Comparison of ENCODE assay signal across 10 mouse cellular contexts in genomic region chr10:128587697-128588096, GRCm38 (mm10). TPM values are rescaled to one million over a fixed set of nuclear protein-coding genes. Genes with fewer than 3 reads are reported as not detected.
DNase-seq lines count a peak whose midpoint lies in the region; ATAC-seq lines count a peak whose summit lies in the region.
"Had no signal": no experiment of that assay in that cellular context is flagged by ENCODE, and none has a peak within 500 bp of the region (broad histone marks: within the 10 kb centered on the region; RNA-seq: fewer than 3 reads in every experiment).

No protein-coding gene starts in this region.

- peak overlapping the region; percentile 75 for H3K9ac ChIP-seq in lung, embryonic 16.5 days (ENCODE audit: low read length)
- H3K9ac ChIP-seq in liver, embryonic 11.5 days (ENCODE audit: low read depth, low read length), result no peak overlapping the region

- H3K9me3 ChIP-seq in lung, embryonic 16.5 days (ENCODE audit: control insufficient read depth, low read length), result no peaks in the 10 kb centered on the region
- H3K9me3 ChIP-seq in liver, embryonic 11.5 days (ENCODE audit: control insufficient read depth, low read length), result no peaks in the 10 kb centered on the region

- H3K36me3 ChIP-seq in lung, embryonic 16.5 days (ENCODE audit: control insufficient read depth, insufficient read depth, low read length), result no peaks in the 10 kb centered on the region; the same call in 1 of the 2 replicates
- no peaks in the 10 kb centered on the region for H3K36me3 ChIP-seq in liver, embryonic 11.5 days (ENCODE audit: control insufficient read depth, insufficient read depth, low read length)

- intact Hi-C loops in left cerebral cortex, postnatal 36 days (cut with DNase I), result no loop called here

- DNase-seq in lung, postnatal 4 days, result no peak
- peak; percentile 76 for DNase-seq in kidney, adult 18-20 months
- DNase-seq in liver, embryonic 11.5 days (ENCODE audit: low spot score), result no peak
- peak; percentile 31 for DNase-seq in thymus, postnatal 25 days
- no peak for DNase-seq in gastrocnemius, adult 18-20 months (ENCODE audit: low spot score)
- DNase-seq in left cerebral cortex, postnatal 36 days (ENCODE audit: low spot score in 2 of 2), result no peak
- DNase-seq in layer of hippocampus, postnatal 36 days, result no peak

- peak overlapping the region; percentile 96 for H3K27ac ChIP-seq in lung, embryonic 16.5 days (ENCODE audit: low read length)
- H3K27ac ChIP-seq in liver, embryonic 11.5 days (ENCODE audit: low read depth, low read length), result no peak overlapping the region

- peaks cover 24% of the 10 kb centered on the region for H3K4me1 ChIP-seq in lung, embryonic 16.5 days (replicated peaks; ENCODE audit: control insufficient read depth, insufficient read depth, low read length)
- peaks cover 8% of the 10 kb centered on the region for H3K4me1 ChIP-seq in liver, embryonic 11.5 days (replicated peaks; ENCODE audit: control insufficient read depth, insufficient read depth, low read length)

- no peak for ATAC-seq in lung, embryonic 16.5 days (ENCODE audit: low read depth)
- no peak for ATAC-seq in liver, embryonic 11.5 days (replicated peaks; ENCODE audit: low FRiP score)
- ATAC-seq: forebrain, embryonic 14.5 days had no signal

- peak overlapping the region; percentile 70 for H3K4me3 ChIP-seq in lung, embryonic 16.5 days (ENCODE audit: low read length)
- no peak overlapping the region for H3K4me3 ChIP-seq in liver, embryonic 11.5 days (ENCODE audit: low read depth, low read length)

- peaks cover 18% of the 10 kb centered on the region for H3K27me3 ChIP-seq in lung, embryonic 16.5 days (ENCODE audit: control insufficient read depth, insufficient read depth, low read depth, low read length)
- H3K27me3 ChIP-seq in liver, embryonic 11.5 days (replicated peaks; ENCODE audit: control insufficient read depth, insufficient read depth, low read length), result peaks cover 58% of the 10 kb centered on the region

- WGBS in lung, embryonic 16.5 days, result 26% methylated on average over 8 of the region's 8 CpGs
- 53% methylated on average over 8 of the region's 8 CpGs for WGBS in liver, embryonic 11.5 days

- peak overlapping the region; percentile 97 for H3K4me2 ChIP-seq in lung, embryonic 16.5 days (ENCODE audit: low read depth, low read length)
- peak overlapping the region; percentile 99 for H3K4me2 ChIP-seq in liver, embryonic 11.5 days
- H3K4me2 ChIP-seq: midbrain, embryonic 11.5 days had no signal

RNA-seq across cellular contexts. Expression of gene Erbb3, which starts 1.8 kb away (rescaled TPM):
- 26.9 and 27.6 TPM in 2 replicates for polyA plus RNA-seq in lung, embryonic 16.5 days (2015; fragmentation: Nextera tagmentation; extraction: Ambion mirVana)
- polyA plus RNA-seq in liver, embryonic 11.5 days (2014; fragmentation: Nextera tagmentation; extraction: Ambion mirVana), result 3.0 and 3.7 TPM in 2 replicates
- 1 to 10 TPM; 2.7 TPM for total RNA-seq in gastrocnemius, adult 18-20 months (2021)
- 1 to 10 TPM; 6.5 to 9.4 TPM for total RNA-seq in left cerebral cortex, postnatal 36 days (2021)
- 1 to 10 TPM; 7.8 to 8.0 TPM for total RNA-seq in layer of hippocampus, postnatal 36 days (2021)

RNA-seq across cellular contexts. Expression of gene Pa2g4, which starts 21.9 kb away (rescaled TPM):
- polyA plus RNA-seq in lung, embryonic 16.5 days (2015; fragmentation: Nextera tagmentation; extraction: Ambion mirVana), result 161 and 167 TPM in 2 replicates
- 384 and 397 TPM in 2 replicates for polyA plus RNA-seq in liver, embryonic 11.5 days (2014; fragmentation: Nextera tagmentation; extraction: Ambion mirVana)
- total RNA-seq in gastrocnemius, adult 18-20 months (2021), result 10 to 100 TPM; 35.4 to 37.6 TPM
- 10 to 100 TPM; 58.2 to 59.3 TPM for total RNA-seq in left cerebral cortex, postnatal 36 days (2021)
- 10 to 100 TPM; 61.9 to 66.9 TPM for total RNA-seq in layer of hippocampus, postnatal 36 days (2021)

RNA-seq across cellular contexts. Expression of gene Rpl41, which starts 38.6 kb away (rescaled TPM):
- 4,142 and 4,423 TPM in 2 replicates for polyA plus RNA-seq in lung, embryonic 16.5 days (2015; fragmentation: Nextera tagmentation; extraction: Ambion mirVana)
- polyA plus RNA-seq in liver, embryonic 11.5 days (2014; fragmentation: Nextera tagmentation; extraction: Ambion mirVana), result 3,476 and 3,859 TPM in 2 replicates
- total RNA-seq in gastrocnemius, adult 18-20 months (2021), result 1,000 to 10,000 TPM; 1,015 to 1,049 TPM
- total RNA-seq in left cerebral cortex, postnatal 36 days (2021), result 1,000 to 10,000 TPM; 1,491 to 1,683 TPM
- 1,000 to 10,000 TPM; 1,506 to 1,536 TPM for total RNA-seq in layer of hippocampus, postnatal 36 days (2021)

RNA-seq across cellular contexts. Expression of gene Rps26, which starts 38.9 kb away (rescaled TPM):
- 720 and 793 TPM in 2 replicates for polyA plus RNA-seq in lung, embryonic 16.5 days (2015; fragmentation: Nextera tagmentation; extraction: Ambion mirVana)
- 848 and 955 TPM in 2 replicates for polyA plus RNA-seq in liver, embryonic 11.5 days (2014; fragmentation: Nextera tagmentation; extraction: Ambion mirVana)
- 100 to 1,000 TPM; 345 to 363 TPM for total RNA-seq in gastrocnemius, adult 18-20 months (2021)
- 100 to 1,000 TPM; 245 to 252 TPM for total RNA-seq in left cerebral cortex, postnatal 36 days (2021)
- 100 to 1,000 TPM; 288 to 319 TPM for total RNA-seq in layer of hippocampus, postnatal 36 days (2021)

RNA-seq across cellular contexts. Expression of gene Zc3h10, which starts 40.1 kb away (rescaled TPM):
- 10.9 and 11.9 TPM in 2 replicates for polyA plus RNA-seq in lung, embryonic 16.5 days (2015; fragmentation: Nextera tagmentation; extraction: Ambion mirVana)
- 9.9 and 11.1 TPM in 2 replicates for polyA plus RNA-seq in liver, embryonic 11.5 days (2014; fragmentation: Nextera tagmentation; extraction: Ambion mirVana)
- 1 to 10 TPM; 4.6 to 8.3 TPM for total RNA-seq in gastrocnemius, adult 18-20 months (2021)
- total RNA-seq in left cerebral cortex, postnatal 36 days (2021), result 10 to 100 TPM; 14.2 to 15.0 TPM
- total RNA-seq in layer of hippocampus, postnatal 36 days (2021), result 10 to 100 TPM; 14.1 to 14.3 TPM

Comparison
In these comparisons a context has a peak if more than half of its experiments do, and no peak if none do; other contexts are left out.
1. DNase-seq: peak in kidney, adult 18-20 months (single experiment) and thymus, postnatal 25 days (single experiment); none in lung, postnatal 4 days (0 of 2), liver, embryonic 11.5 days (single experiment), gastrocnemius, adult 18-20 months (single experiment), left cerebral cortex, postnatal 36 days (0 of 2) and layer of hippocampus, postnatal 36 days (0 of 2).